Mouse (Mus musculus): ENCODE data around the gene Gm11564. TPM values are rescaled to one million over a fixed set of nuclear protein-coding genes. Genes with fewer than 3 reads are reported as not detected.
"Not testable (repeated sequence)": the region's sequence is repeated elsewhere in the genome, so short reads cannot be mapped to it uniquely, and the experiment has no call there.

Gene Gm11564
- polyA plus RNA-seq, 1 experiment from 2014 or later: not detected

DNA sequence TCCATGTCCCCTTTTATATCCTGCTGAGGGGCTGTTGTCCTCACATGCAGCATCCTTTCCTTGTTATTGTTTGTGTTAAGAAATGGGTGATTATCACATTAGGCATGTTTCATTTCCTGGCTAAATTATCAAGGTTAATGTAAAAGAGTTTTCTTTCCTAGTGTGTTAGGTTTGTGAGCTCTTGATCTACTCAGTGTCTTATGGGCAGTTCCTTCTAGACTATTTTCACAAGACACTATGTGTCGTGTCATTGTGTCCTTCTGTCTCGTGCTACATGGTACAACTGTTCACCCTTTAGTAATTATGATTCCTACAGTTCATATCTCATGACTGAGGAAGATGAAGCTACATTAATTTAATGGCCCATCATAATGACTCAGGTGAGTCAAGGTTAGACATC is 22.1 kb downstream of the Gm11564 start, which contains the start of gene Gm11596:
TSS of gene Gm11596 (minus strand) at position 101 of the 400 bp plus-strand sequence.
- Histone ChIP-seq H3K9me3 (replicated peaks) (no peaks in the 10 kb centered on the region), H3K4me3 (replicated peaks) (no peak within 1 kb of the TSS), H3K27ac (replicated peaks) (no peak within 1 kb of the TSS), H3K36me3 (no peaks in the 10 kb centered on the region), H3K4me1 (no peaks in the 10 kb centered on the region), H3K4me2 (no peak within 1 kb of the TSS), H3K9ac (replicated peaks) (no peak within 1 kb of the TSS), H3K27me3 (replicated peaks) (no peaks in the 10 kb centered on the region)
- WGBS: 90% methylated on average over 2 of the region's 2 CpGs
- ATAC-seq (ENCODE audit: low FRiP score): no peak

DNA sequence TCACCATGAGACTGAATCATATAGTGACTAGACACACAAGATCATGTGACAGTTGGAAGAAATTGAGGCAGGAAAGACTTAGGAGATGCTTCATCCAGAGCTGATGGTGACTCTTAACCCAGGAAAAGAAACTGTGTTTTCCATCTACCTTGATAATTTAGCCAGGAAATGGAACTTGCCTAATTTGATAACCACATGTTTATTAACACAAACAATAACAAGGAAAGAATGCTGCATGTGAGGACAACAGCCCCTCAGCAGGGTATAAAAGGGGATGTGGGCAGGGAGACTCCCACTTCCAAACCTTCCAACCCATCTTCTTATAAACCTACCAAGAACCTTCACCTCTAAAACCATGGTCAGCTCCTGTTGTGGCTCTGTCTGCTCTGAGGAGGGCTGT is 30.6 kb downstream of the Gm11564 start, which contains the start of gene Krtap4-9:
TSS of gene Krtap4-9 (plus strand) at position 301 of the 400 bp plus-strand sequence.
- not testable (repeated sequence) for H3K27ac ChIP-seq (replicated peaks); H3K4me2 ChIP-seq; H3K9ac ChIP-seq (replicated peaks); ATAC-seq (ENCODE audit: low FRiP score); H3K9me3 ChIP-seq (replicated peaks); H3K36me3 ChIP-seq; H3K4me3 ChIP-seq (replicated peaks); H3K27me3 ChIP-seq (replicated peaks); H3K4me1 ChIP-seq

DNA sequence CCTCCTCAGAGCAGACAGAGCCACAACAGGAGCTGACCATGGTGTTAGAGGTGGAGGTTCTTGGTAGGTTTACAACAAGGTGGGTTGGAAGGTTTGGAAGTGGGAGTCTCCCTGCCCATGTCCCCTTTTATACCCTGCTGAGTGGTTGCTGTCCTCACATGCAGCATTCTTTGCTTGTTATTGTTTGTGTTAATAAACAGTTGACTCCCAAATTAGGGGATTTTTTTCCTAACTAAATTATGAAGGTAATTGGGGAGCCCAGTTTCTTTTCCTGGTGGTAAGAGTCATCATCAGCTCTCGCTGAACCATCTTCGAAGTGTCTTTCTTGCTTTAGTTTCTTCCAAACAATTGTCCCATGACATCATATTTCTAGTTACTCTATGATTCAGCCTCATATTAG is 34.9 kb downstream of the Gm11564 start, which contains the start of gene Krtap4-8:
TSS of gene Krtap4-8 (minus strand) at position 101 of the 400 bp plus-strand sequence.
- Histone ChIP-seq H3K4me3 (replicated peaks) (no peak within 1 kb of the TSS), H3K27me3 (replicated peaks) (no peaks in the 10 kb centered on the region), H3K9me3 (replicated peaks) (no peaks in the 10 kb centered on the region), H3K27ac (replicated peaks) (no peak within 1 kb of the TSS), H3K4me2 (no peak within 1 kb of the TSS), H3K9ac (replicated peaks) (no peak within 1 kb of the TSS), H3K4me1 (no peaks in the 10 kb centered on the region), H3K36me3 (no peaks in the 10 kb centered on the region)
- no peak for ATAC-seq (ENCODE audit: low FRiP score)
- 98% methylated on average over 2 of the region's 2 CpGs for WGBS

DNA sequence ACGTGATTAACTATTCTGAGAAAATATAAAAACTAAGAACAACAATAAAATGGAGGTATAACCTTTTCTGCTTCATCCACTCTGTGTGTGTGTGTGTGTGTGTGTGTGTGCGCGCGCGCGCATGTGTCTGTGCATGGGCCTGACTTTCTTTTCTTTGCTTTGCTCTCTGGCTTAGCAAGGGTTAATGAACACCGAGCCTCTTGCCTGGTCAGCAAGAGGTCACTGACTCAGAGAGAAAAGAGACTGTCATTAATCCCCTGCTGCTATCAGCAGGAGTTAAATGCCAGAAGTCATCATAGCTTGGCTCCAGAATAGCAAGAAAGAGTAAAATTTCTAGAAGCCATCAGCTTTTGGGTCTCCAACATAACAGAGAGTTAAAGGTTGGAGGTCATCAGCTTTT is 37.1 kb downstream of the Gm11564 start:
- H3K9me3 ChIP-seq (replicated peaks): no peaks in the 10 kb centered on the region
- WGBS: 27% methylated on average over 7 of the region's 7 CpGs
- H3K27ac ChIP-seq (replicated peaks): no peak overlapping the region
- H3K9ac ChIP-seq (replicated peaks): no peak overlapping the region
- no peaks in the 10 kb centered on the region for H3K36me3 ChIP-seq
- no peak for ATAC-seq (ENCODE audit: low FRiP score)
- H3K4me2 ChIP-seq: no peak overlapping the region
- no peaks in the 10 kb centered on the region for H3K27me3 ChIP-seq (replicated peaks)
- no peaks in the 10 kb centered on the region for H3K4me1 ChIP-seq
- H3K4me3 ChIP-seq (replicated peaks): no peak overlapping the region

DNA sequence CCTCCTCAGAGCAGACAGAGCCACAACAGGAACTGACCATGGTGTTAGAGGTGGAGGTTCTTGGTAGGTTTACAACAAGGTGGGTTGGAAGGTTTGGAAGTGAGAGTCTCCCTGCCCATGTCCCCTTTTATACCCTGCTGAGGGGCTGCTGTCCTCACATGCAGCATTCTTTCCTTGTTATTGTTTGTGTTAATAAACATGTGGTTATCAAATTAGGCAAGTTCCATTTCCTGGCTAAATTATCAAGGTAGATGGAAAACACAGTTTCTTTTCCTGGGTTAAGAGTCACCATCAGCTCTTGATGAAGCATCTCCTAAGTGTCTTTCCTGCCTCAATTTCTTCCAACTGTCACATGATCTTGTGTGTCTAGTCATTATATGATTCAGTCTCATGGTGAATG is 42.7 kb downstream of the Gm11564 start, which contains the start of gene Gm11595:
TSS of gene Gm11595 (minus strand) at position 101 of the 400 bp plus-strand sequence.
- H3K4me2 ChIP-seq; H3K4me3 ChIP-seq (replicated peaks); ATAC-seq (ENCODE audit: low FRiP score); H3K9me3 ChIP-seq (replicated peaks); H3K9ac ChIP-seq (replicated peaks); H3K4me1 ChIP-seq; H3K36me3 ChIP-seq; H3K27ac ChIP-seq (replicated peaks); H3K27me3 ChIP-seq (replicated peaks): not testable (repeated sequence)

DNA sequence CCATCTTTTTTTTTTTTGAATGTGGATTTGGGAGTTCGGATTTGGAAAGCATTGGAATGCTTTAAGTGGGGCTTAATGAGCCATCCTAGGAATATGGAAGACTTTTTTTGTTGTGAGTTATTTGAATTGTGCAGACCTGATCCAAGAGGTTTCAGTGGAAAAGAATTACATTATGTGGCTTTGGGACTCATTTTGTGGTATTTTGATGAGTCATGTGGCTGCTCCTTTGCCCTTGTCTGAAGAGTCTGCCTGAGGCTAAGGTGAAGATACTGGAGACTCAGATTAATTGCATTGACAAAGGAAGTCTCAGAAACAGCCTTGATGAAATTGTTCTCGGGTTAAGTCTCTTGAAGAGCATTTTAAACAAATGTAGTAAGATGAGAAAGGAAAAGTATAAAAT is 47.1 kb downstream of the Gm11564 start:
- no peak overlapping the region for H3K4me2 ChIP-seq
- H3K27me3 ChIP-seq (replicated peaks): no peaks in the 10 kb centered on the region
- 82% methylated on average over 2 of the region's 2 CpGs for WGBS
- no peaks in the 10 kb centered on the region for H3K9me3 ChIP-seq (replicated peaks)
- no peak overlapping the region for H3K27ac ChIP-seq (replicated peaks)
- no peaks in the 10 kb centered on the region for H3K36me3 ChIP-seq
- no peak overlapping the region for H3K4me3 ChIP-seq (replicated peaks)
- H3K4me1 ChIP-seq: no peaks in the 10 kb centered on the region
- no peak overlapping the region for H3K9ac ChIP-seq (replicated peaks)
- no peak for ATAC-seq (ENCODE audit: low FRiP score)

Other genes starting within 250 kb of the Gm11564 start
- gene Krtap3-1, start 249.0 kb downstream of the Gm11564 start, polyA plus RNA-seq (2015; fragmentation: Nextera tagmentation; extraction: Ambion mirVana): 0.43 TPM in 1 of 2 replicates, not detected in the other
- gene Krtap1-5, start 234.7 kb downstream of the Gm11564 start, polyA plus RNA-seq (2015; fragmentation: Nextera tagmentation; extraction: Ambion mirVana): not detected in 2 replicates
- gene Krtap1-4, start 232.0 kb downstream of the Gm11564 start, polyA plus RNA-seq (2015; fragmentation: Nextera tagmentation; extraction: Ambion mirVana): not detected in 2 replicates
- gene Krtap1-3, start 224.3 kb downstream of the Gm11564 start, polyA plus RNA-seq (2015; fragmentation: Nextera tagmentation; extraction: Ambion mirVana): not detected in 2 replicates
- gene Krtap9-3, start 217.6 kb downstream of the Gm11564 start, polyA plus RNA-seq (2015; fragmentation: Nextera tagmentation; extraction: Ambion mirVana): not detected in 2 replicates
- gene Gm11938, start 212.4 kb downstream of the Gm11564 start, polyA plus RNA-seq (2015; fragmentation: Nextera tagmentation; extraction: Ambion mirVana): not detected in 2 replicates
- gene Gm11937, start 205.5 kb downstream of the Gm11564 start, polyA plus RNA-seq (2015; fragmentation: Nextera tagmentation; extraction: Ambion mirVana): not detected in 2 replicates
- not detected in 2 replicates for gene Krtap2-4, start 200.8 kb downstream of the Gm11564 start, polyA plus RNA-seq (2015; fragmentation: Nextera tagmentation; extraction: Ambion mirVana)
- not detected in 2 replicates for gene Gm11562, start 195.2 kb downstream of the Gm11564 start, polyA plus RNA-seq (2015; fragmentation: Nextera tagmentation; extraction: Ambion mirVana)
- gene Krtap4-1, start 187.4 kb downstream of the Gm11564 start, polyA plus RNA-seq (2015; fragmentation: Nextera tagmentation; extraction: Ambion mirVana): not detected in 2 replicates
- not detected in 2 replicates for gene Krtap4-2, start 180.6 kb downstream of the Gm11564 start, polyA plus RNA-seq (2015; fragmentation: Nextera tagmentation; extraction: Ambion mirVana)
- gene Krtap4-7, start 171.6 kb downstream of the Gm11564 start, polyA plus RNA-seq (2015; fragmentation: Nextera tagmentation; extraction: Ambion mirVana): not detected in 2 replicates
- not detected in 2 replicates for gene Gm11555, start 165.4 kb downstream of the Gm11564 start, polyA plus RNA-seq (2015; fragmentation: Nextera tagmentation; extraction: Ambion mirVana)
- not detected in 2 replicates for gene Gm11563, start 156.7 kb downstream of the Gm11564 start, polyA plus RNA-seq (2015; fragmentation: Nextera tagmentation; extraction: Ambion mirVana)
- gene Krtap4-6, start 149.7 kb downstream of the Gm11564 start, polyA plus RNA-seq (2015; fragmentation: Nextera tagmentation; extraction: Ambion mirVana): not detected in 2 replicates
- not detected in 2 replicates for gene Gm14190, start 124.9 kb downstream of the Gm11564 start, polyA plus RNA-seq (2015; fragmentation: Nextera tagmentation; extraction: Ambion mirVana)
- gene Gm14180, start 81.4 kb downstream of the Gm11564 start, polyA plus RNA-seq (2015; fragmentation: Nextera tagmentation; extraction: Ambion mirVana): not detected in 2 replicates
- gene Gm11595, start 42.8 kb downstream of the Gm11564 start, polyA plus RNA-seq (2015; fragmentation: Nextera tagmentation; extraction: Ambion mirVana): not detected in 2 replicates
- not detected in 2 replicates for gene Krtap4-8, start 35.0 kb downstream of the Gm11564 start, polyA plus RNA-seq (2015; fragmentation: Nextera tagmentation; extraction: Ambion mirVana)
- gene Krtap4-9, start 30.5 kb downstream of the Gm11564 start, polyA plus RNA-seq (2015; fragmentation: Nextera tagmentation; extraction: Ambion mirVana): not detected in 2 replicates
- gene Gm11596, start 22.2 kb downstream of the Gm11564 start, polyA plus RNA-seq (2015; fragmentation: Nextera tagmentation; extraction: Ambion mirVana): not detected in 2 replicates
- not detected in 2 replicates for gene Gm11569, start 16.7 kb downstream of the Gm11564 start, polyA plus RNA-seq (2015; fragmentation: Nextera tagmentation; extraction: Ambion mirVana)
- gene Gm11554, start 11.2 kb downstream of the Gm11564 start, polyA plus RNA-seq (2015; fragmentation: Nextera tagmentation; extraction: Ambion mirVana): not detected in 2 replicates
- gene Krtap4-13, start 5.8 kb downstream of the Gm11564 start, polyA plus RNA-seq (2015; fragmentation: Nextera tagmentation; extraction: Ambion mirVana): not detected in 2 replicates
- not detected in 2 replicates for gene 2300003K06Rik, start 22.4 kb upstream of the Gm11564 start, polyA plus RNA-seq (2015; fragmentation: Nextera tagmentation; extraction: Ambion mirVana)
- not detected in 2 replicates for gene Krtap4-16, start 35.9 kb upstream of the Gm11564 start, polyA plus RNA-seq (2015; fragmentation: Nextera tagmentation; extraction: Ambion mirVana)
- gene Gm11568, start 42.3 kb upstream of the Gm11564 start, polyA plus RNA-seq (2015; fragmentation: Nextera tagmentation; extraction: Ambion mirVana): not detected in 2 replicates
- not detected in 2 replicates for gene Gm11559, start 48.8 kb upstream of the Gm11564 start, polyA plus RNA-seq (2015; fragmentation: Nextera tagmentation; extraction: Ambion mirVana)
- gene Krtap9-1, start 57.7 kb upstream of the Gm11564 start, polyA plus RNA-seq (2015; fragmentation: Nextera tagmentation; extraction: Ambion mirVana): not detected in 2 replicates
- gene Gm11567, start 63.5 kb upstream of the Gm11564 start, polyA plus RNA-seq (2015; fragmentation: Nextera tagmentation; extraction: Ambion mirVana): not detected in 2 replicates
- gene Krtap31-1, start 92.3 kb upstream of the Gm11564 start, polyA plus RNA-seq (2015; fragmentation: Nextera tagmentation; extraction: Ambion mirVana): not detected in 2 replicates
- not detected in 2 replicates for gene Gm11565, start 99.1 kb upstream of the Gm11564 start, polyA plus RNA-seq (2015; fragmentation: Nextera tagmentation; extraction: Ambion mirVana)
- gene Krtap31-2, start 120.6 kb upstream of the Gm11564 start, polyA plus RNA-seq (2015; fragmentation: Nextera tagmentation; extraction: Ambion mirVana): not detected in 2 replicates
- not detected in 2 replicates for gene Krtap9-5, start 132.8 kb upstream of the Gm11564 start, polyA plus RNA-seq (2015; fragmentation: Nextera tagmentation; extraction: Ambion mirVana)
- gene Krtap29-1, start 163.4 kb upstream of the Gm11564 start, polyA plus RNA-seq (2015; fragmentation: Nextera tagmentation; extraction: Ambion mirVana): not detected in 2 replicates
- 0.13 and 0.23 TPM in 2 replicates for gene Krtap16-1, start 170.9 kb upstream of the Gm11564 start, polyA plus RNA-seq (2015; fragmentation: Nextera tagmentation; extraction: Ambion mirVana)
- gene Krtap17-1, start 178.3 kb upstream of the Gm11564 start, polyA plus RNA-seq (2015; fragmentation: Nextera tagmentation; extraction: Ambion mirVana): 0.69 and 1.00 TPM in 2 replicates
- gene Krt33a, start 200.5 kb upstream of the Gm11564 start, polyA plus RNA-seq (2015; fragmentation: Nextera tagmentation; extraction: Ambion mirVana): not detected in 2 replicates
- gene Krt33b, start 214.2 kb upstream of the Gm11564 start, polyA plus RNA-seq (2015; fragmentation: Nextera tagmentation; extraction: Ambion mirVana): 0.11 TPM in 1 of 2 replicates, not detected in the other
- gene Krt34, start 225.9 kb upstream of the Gm11564 start, polyA plus RNA-seq (2015; fragmentation: Nextera tagmentation; extraction: Ambion mirVana): not detected in 2 replicates
- gene Krt31, start 234.9 kb upstream of the Gm11564 start, polyA plus RNA-seq (2015; fragmentation: Nextera tagmentation; extraction: Ambion mirVana): not detected in 2 replicates